Mouse (Mus musculus) adrenal gland, adult (tissue): ENCODE results near the gene Nudt3.
A peak's percentile ranks its signal among the peaks of the same experiment; 100 is the strongest.

Source experiments
- DNase-seq, 2 experiments: peaks; one replicate each; pipeline ENCODE4 v3.0.0; 2022 to 2023; ENCODE audit warnings: low spot score in 1 of 2; ENCODE audit not compliant: inconsistent age in 2 of 2

Nudt3 gene

GRCm38 (mm10) chr17:27571315-27571714 lies 52.0 kb downstream of the Nudt3 start:
- DNase-seq = peak; percentile 30 to 73

GRCm38 (mm10) chr17:27568228-27568627 lies 55.1 kb downstream of the Nudt3 start:
- DNase-seq = no peak

- no peak for DNase-seq
Observed at GRCm38 (mm10) chr17:27565942-27566267, 57.4 kb downstream of the Nudt3 start.

GRCm38 (mm10) chr17:27565163-27565941 lies 57.9 kb downstream of the Nudt3 start, which contains the start of gene AI413582:
Gene AI413582, minus strand, starts transcription at chr17:27565756.
- DNase-seq = peak; percentile 97 to 99

- peak in 1 of 2 experiments; percentile 33 for DNase-seq
Observed at GRCm38 (mm10) chr17:27564391-27565162, 58.7 kb downstream of the Nudt3 start.

GRCm38 (mm10) chr17:27563771-27564244 lies 59.5 kb downstream of the Nudt3 start:
- DNase-seq = no peak

- peak; percentile 90 to 95 for DNase-seq
Observed at GRCm38 (mm10) chr17:27561809-27562526, 61.3 kb downstream of the Nudt3 start.

GRCm38 (mm10) chr17:27560926-27561480 lies 62.3 kb downstream of the Nudt3 start:
- DNase-seq = peak; percentile 41 to 64

- DNase-seq = no peak
Observed at GRCm38 (mm10) chr17:27559596-27559995, 63.7 kb downstream of the Nudt3 start.

GRCm38 (mm10) chr17:27558845-27559244 lies 64.5 kb downstream of the Nudt3 start:
- DNase-seq = no peak

GRCm38 (mm10) chr17:27557927-27558661 lies 65.2 kb downstream of the Nudt3 start:
- DNase-seq = no peak

GRCm38 (mm10) chr17:27557181-27557926 lies 65.9 kb downstream of the Nudt3 start:
- DNase-seq = peak; percentile 61 to 71

GRCm38 (mm10) chr17:27556315-27557011 lies 66.8 kb downstream of the Nudt3 start, which contains the start of gene Hmga1:
Gene Hmga1, plus strand, starts transcription at chr17:27556497.
- DNase-seq = peak; percentile 89 to 96

- peak; percentile 78 to 87 for DNase-seq
Observed at GRCm38 (mm10) chr17:27555512-27556172, 67.7 kb downstream of the Nudt3 start.

GRCm38 (mm10) chr17:27555075-27555511 lies 68.2 kb downstream of the Nudt3 start:
- peak; percentile 55 to 60 for DNase-seq

- no peak for DNase-seq
Observed at GRCm38 (mm10) chr17:27554062-27554960, 69.0 kb downstream of the Nudt3 start.
